Mouse (Mus musculus) erythroid progenitor cell, adult 5-6 weeks (primary cell): Measurements from ENCODE around the gene Fam78a. TPM values are rescaled to one million over a fixed set of nuclear protein-coding genes. Genes with fewer than 3 reads are reported as not detected.

Experiments used
- ATAC-seq: replicated peaks from 2 replicates; pipeline ENCODE4 v1.8.0; 2016; ENCODE audit warnings: moderate number of reproducible peaks, mild to moderate bottlenecking, moderate TSS enrichment, inconsistent platforms; ENCODE audit not compliant: poor library complexity, low FRiP score, severe bottlenecking
- total RNA-seq, 2 experiments: library from RNA; stranded (forward) in 1 of 2; stranded (reverse) in 1 of 2; fragments of 150-400 nt in 1 of 2; fragments of 186-747, 209-891 nt in 1 of 2; gene quantifications; 2 replicates each; pipeline versions ENCODE4 v1.2.3 to v1.2.4; 2015 to 2017; ENCODE audit warnings: low replicate concordance in 2 of 2

The Fam78a gene
- total RNA-seq (2015; ENCODE audit: low replicate concordance) (27.7 and 41.1 TPM in 2 replicates), total RNA-seq (2017; ENCODE audit: low replicate concordance) (48.4 and 75.5 TPM in 2 replicates)

- peak; percentile 59 for ATAC-seq
These were observed at the start of gene Fam78a for GRCm38 (mm10) chr2:32084111-32084871. TSS of gene Fam78a (minus strand) at chr2:32084857.

- ATAC-seq = peak; percentile 32
These were observed 49.4 kb upstream of the Fam78a start for GRCm38 (mm10) chr2:32134039-32134438.

GRCm38 (mm10) chr2:32132567-32132992 is 47.9 kb upstream of the Fam78a start:
- peak; percentile 44 for ATAC-seq

- ATAC-seq = no peak
These were observed 47.4 kb upstream of the Fam78a start for GRCm38 (mm10) chr2:32131866-32132566.

- ATAC-seq = no peak
These were observed 46.7 kb upstream of the Fam78a start for GRCm38 (mm10) chr2:32131205-32131834.

- ATAC-seq = peak; percentile 53
These were observed 45.8 kb upstream of the Fam78a start for GRCm38 (mm10) chr2:32130435-32130834.

GRCm38 (mm10) chr2:32129383-32130074 is 44.9 kb upstream of the Fam78a start:
- no peak for ATAC-seq

- peak; percentile 48 for ATAC-seq
These were observed 43.8 kb upstream of the Fam78a start for GRCm38 (mm10) chr2:32128536-32128841.

- peak; percentile 77 for ATAC-seq
These were observed 43.2 kb upstream of the Fam78a start for GRCm38 (mm10) chr2:32127653-32128535.

- no peak for ATAC-seq
These were observed 37.1 kb upstream of the Fam78a start for GRCm38 (mm10) chr2:32121785-32122184.

- peak; percentile 76 for ATAC-seq
These were observed 36.5 kb upstream of the Fam78a start for GRCm38 (mm10) chr2:32121150-32121549.

GRCm38 (mm10) chr2:32119802-32120750 is 35.4 kb upstream of the Fam78a start:
- no peak for ATAC-seq

GRCm38 (mm10) chr2:32115851-32116268 is 31.2 kb upstream of the Fam78a start:
- ATAC-seq = peak; percentile 87

- no peak for ATAC-seq
These were observed 27.9 kb upstream of the Fam78a start for GRCm38 (mm10) chr2:32112548-32112947.

GRCm38 (mm10) chr2:32111268-32111667 is 26.6 kb upstream of the Fam78a start:
- ATAC-seq = no peak

- no peak for ATAC-seq
These were observed 21.3 kb upstream of the Fam78a start for GRCm38 (mm10) chr2:32105930-32106329.

GRCm38 (mm10) chr2:32105117-32105913 is 20.7 kb upstream of the Fam78a start:
- no peak for ATAC-seq
